In genomic region chr15:90309664-90310063, GRCm38 (mm10) we compare ENCODE assay signal across 24 mouse cellular contexts.
DNase-seq lines count a peak whose midpoint lies in the region; ATAC-seq and TF ChIP-seq lines count a peak whose summit lies in the region.
"Had no signal": no experiment of that assay in that cellular context is flagged by ENCODE, and none has a peak within 500 bp of the region (broad histone marks: within the 10 kb centered on the region; RNA-seq: fewer than 3 reads in every experiment).

No protein-coding gene starts in this region.

- no peaks in the 10 kb centered on the region for H3K4me1 ChIP-seq in forebrain, embryonic 13.5 days
- H3K4me1 ChIP-seq in forebrain, embryonic 11.5 days (replicated peaks; ENCODE audit: control insufficient read depth, insufficient read depth, low read length): 0 out of 2 replicates have a peak, but pooled peaks cover 2% of the 10 kb centered on the region
- no peaks in the 10 kb centered on the region for H3K4me1 ChIP-seq in forebrain, postnatal 0 days (ENCODE audit: insufficient read depth)
- H3K4me1 ChIP-seq in forebrain, embryonic 10.5 days: peaks cover 17% of the 10 kb centered on the region
- H3K4me1 ChIP-seq in neural tube, embryonic 15.5 days: no peaks in the 10 kb centered on the region
- H3K4me1 ChIP-seq: embryonic facial prominence, embryonic 13.5 days; hindbrain, embryonic 12.5 days; hindbrain, embryonic 15.5 days had no signal

- no peaks in the 10 kb centered on the region for H3K9me3 ChIP-seq in forebrain, embryonic 13.5 days (replicated peaks)
- no peaks in the 10 kb centered on the region for H3K9me3 ChIP-seq in forebrain, embryonic 11.5 days (ENCODE audit: control insufficient read depth, low read length)
- no peaks in the 10 kb centered on the region for H3K9me3 ChIP-seq in forebrain, postnatal 0 days (ENCODE audit: low read length)
- H3K9me3 ChIP-seq in forebrain, embryonic 10.5 days: no peaks in the 10 kb centered on the region
- H3K9me3 ChIP-seq in neural tube, embryonic 15.5 days (replicated peaks): no peaks in the 10 kb centered on the region
- H3K9me3 ChIP-seq: embryonic facial prominence, embryonic 10.5 days; embryonic facial prominence, embryonic 13.5 days; hindbrain, embryonic 12.5 days; hindbrain, embryonic 15.5 days had no signal

- no peaks in the 10 kb centered on the region for H3K36me3 ChIP-seq in forebrain, embryonic 13.5 days (ENCODE audit: poor library complexity, severe bottlenecking)
- H3K36me3 ChIP-seq in forebrain, embryonic 11.5 days (ENCODE audit: control insufficient read depth, insufficient read depth, low read length): no peaks in the 10 kb centered on the region
- no peaks in the 10 kb centered on the region for H3K36me3 ChIP-seq in forebrain, postnatal 0 days (ENCODE audit: insufficient read depth)
- no peaks in the 10 kb centered on the region for H3K36me3 ChIP-seq in forebrain, embryonic 10.5 days (replicated peaks)
- no peaks in the 10 kb centered on the region for H3K36me3 ChIP-seq in neural tube, embryonic 15.5 days
- H3K36me3 ChIP-seq: embryonic facial prominence, embryonic 10.5 days; embryonic facial prominence, embryonic 13.5 days; hindbrain, embryonic 12.5 days; hindbrain, embryonic 15.5 days had no signal

- no peak for TF ChIP-seq CTCF in forebrain, postnatal 0 days (IDR thresholded peaks at IDR 0.05; ENCODE audit: low read depth)

- H3K9ac ChIP-seq in forebrain, embryonic 13.5 days: no peak overlapping the region
- H3K9ac ChIP-seq in forebrain, embryonic 11.5 days (ENCODE audit: low read length): no peak overlapping the region
- no peak overlapping the region for H3K9ac ChIP-seq in forebrain, postnatal 0 days
- H3K9ac ChIP-seq in neural tube, embryonic 15.5 days (replicated peaks): no peak overlapping the region
- H3K9ac ChIP-seq: embryonic facial prominence, embryonic 13.5 days; hindbrain, embryonic 12.5 days; hindbrain, embryonic 15.5 days had no signal

- no peak overlapping the region for H3K27ac ChIP-seq in forebrain, embryonic 13.5 days
- H3K27ac ChIP-seq in forebrain, embryonic 11.5 days (ENCODE audit: low read depth, low read length): no peak overlapping the region
- H3K27ac ChIP-seq in forebrain, postnatal 0 days (ENCODE audit: low read depth, low read length): no peak overlapping the region
- no peak overlapping the region for H3K27ac ChIP-seq in forebrain, embryonic 10.5 days
- no peak overlapping the region for H3K27ac ChIP-seq in neural tube, embryonic 15.5 days (replicated peaks)
- H3K27ac ChIP-seq: embryonic facial prominence, embryonic 10.5 days; embryonic facial prominence, embryonic 13.5 days; gastrocnemius, adult 2 months; hindbrain, embryonic 12.5 days; hindbrain, embryonic 15.5 days had no signal

- H3K4me3 ChIP-seq in forebrain, embryonic 13.5 days: no peak overlapping the region
- H3K4me3 ChIP-seq in forebrain, embryonic 11.5 days (ENCODE audit: low read depth, low read length): no peak overlapping the region
- no peak overlapping the region for H3K4me3 ChIP-seq in forebrain, postnatal 0 days (ENCODE audit: low read depth, low read length)
- H3K4me3 ChIP-seq in forebrain, embryonic 10.5 days: no peak overlapping the region
- H3K4me3 ChIP-seq in neural tube, embryonic 15.5 days (replicated peaks): no peak overlapping the region
- H3K4me3 ChIP-seq: embryonic facial prominence, embryonic 10.5 days; embryonic facial prominence, embryonic 13.5 days; erythroblast, embryonic 14.5 days; gastrocnemius, adult 2 months; hindbrain, embryonic 12.5 days; hindbrain, embryonic 15.5 days had no signal

- peak; percentile 6; the same call in 1 of the 2 replicates for ATAC-seq in forebrain, embryonic 13.5 days
- no peak for ATAC-seq in forebrain, embryonic 11.5 days (replicated peaks; ENCODE audit: low FRiP score)
- ATAC-seq in forebrain, postnatal 0 days: no peak
- no peak for ATAC-seq in neural tube, embryonic 15.5 days (ENCODE audit: low FRiP score)
- ATAC-seq: activated CD4-positive, CD25-positive, alpha-beta regulatory T cell, adult 4 months; intestine, postnatal 0 days had no signal

- no peak for DNase-seq in forebrain, embryonic 11.5 days (ENCODE audit: low spot score)
- peak; percentile 23 for DNase-seq in forebrain, postnatal 0 days
- no peak for DNase-seq in forebrain, embryonic 10.5 days (ENCODE audit: extremely low spot score, low spot score)
- peak; percentile 30 for DNase-seq in brain, adult 2 months (ENCODE audit: low read depth, low spot score)
- DNase-seq: adrenal gland, adult 8-10 months; adrenal gland, postnatal 25 days; cerebellum, adult 11-12 months; cerebellum, adult 8-10 months; cerebellum, postnatal 10 days; cerebellum, postnatal 36 days; embryo, embryonic 11 days; gastrocnemius, adult 2 months; gastrocnemius, postnatal 14 days; heart, adult 11 months had no signal

- no peak overlapping the region for H3K4me2 ChIP-seq in forebrain, embryonic 13.5 days
- H3K4me2 ChIP-seq in forebrain, embryonic 11.5 days (ENCODE audit: low read depth, low read length, severe bottlenecking): no peak overlapping the region
- no peak overlapping the region for H3K4me2 ChIP-seq in forebrain, postnatal 0 days (ENCODE audit: low read depth)
- H3K4me2 ChIP-seq in neural tube, embryonic 15.5 days: no peak overlapping the region
- H3K4me2 ChIP-seq: embryonic facial prominence, embryonic 13.5 days; heart, embryonic 11.5 days; hindbrain, embryonic 12.5 days; hindbrain, embryonic 15.5 days had no signal

- H3K27me3 ChIP-seq in forebrain, embryonic 13.5 days: no peaks in the 10 kb centered on the region
- H3K27me3 ChIP-seq in forebrain, embryonic 11.5 days (ENCODE audit: control insufficient read depth, insufficient read depth, low read length): no peaks in the 10 kb centered on the region
- H3K27me3 ChIP-seq in forebrain, postnatal 0 days (ENCODE audit: insufficient read depth, low read length): no peaks in the 10 kb centered on the region
- no peaks in the 10 kb centered on the region for H3K27me3 ChIP-seq in forebrain, embryonic 10.5 days (ENCODE audit: poor library complexity, severe bottlenecking)
- H3K27me3 ChIP-seq in neural tube, embryonic 15.5 days (replicated peaks): no peaks in the 10 kb centered on the region
- H3K27me3 ChIP-seq: embryonic facial prominence, embryonic 13.5 days; hindbrain, embryonic 12.5 days; hindbrain, embryonic 15.5 days had no signal

Comparison
In these comparisons a context has a peak if more than half of its experiments do, and no peak if none do; other contexts are left out.
1. DNase-seq: peak in forebrain, postnatal 0 days (single experiment) and brain, adult 2 months (single experiment); none in forebrain, embryonic 11.5 days (single experiment) and forebrain, embryonic 10.5 days (single experiment).